Mouse (Mus musculus): ENCODE measurements around the gene Gpr137c.
A peak's percentile ranks its signal among the peaks of the same experiment; 100 is the strongest.

- TF ChIP-seq CTCF (IDR thresholded peaks at IDR 0.05; ENCODE audit: extremely low read depth, insufficient read length, insufficient replicate concordance, low read depth, low read length) (no peak), POLR2A (IDR thresholded peaks at IDR 0.05; ENCODE audit: low read depth, low read length) (peak; percentile 47)
Measured at GRCm38 (mm10) chr14:45219281-45220089, at the start of gene Gpr137c.

Measured in small intestine, adult 2 months (tissue).